Mouse (Mus musculus) kidney, adult 2 months (tissue): ENCODE data around the gene Gskip.

Experiments
- CTCF ChIP-seq: fragments of 200-500 bp; conservative IDR thresholded peaks from 2 replicates; pipeline ENCODE4 v1.5.1; 2011; ENCODE audit warnings: low read depth, mild to moderate bottlenecking, control low read depth, low read length, moderate library complexity, mixed read lengths; ENCODE audit not compliant: insufficient read depth, insufficient read length
- POLR2A ChIP-seq: fragments of 200-500 bp; IDR thresholded peaks from one replicate; pipeline ENCODE4 v1.6.1; 2011; ENCODE audit warnings: low read depth, low read length, control low read depth

DNA sequence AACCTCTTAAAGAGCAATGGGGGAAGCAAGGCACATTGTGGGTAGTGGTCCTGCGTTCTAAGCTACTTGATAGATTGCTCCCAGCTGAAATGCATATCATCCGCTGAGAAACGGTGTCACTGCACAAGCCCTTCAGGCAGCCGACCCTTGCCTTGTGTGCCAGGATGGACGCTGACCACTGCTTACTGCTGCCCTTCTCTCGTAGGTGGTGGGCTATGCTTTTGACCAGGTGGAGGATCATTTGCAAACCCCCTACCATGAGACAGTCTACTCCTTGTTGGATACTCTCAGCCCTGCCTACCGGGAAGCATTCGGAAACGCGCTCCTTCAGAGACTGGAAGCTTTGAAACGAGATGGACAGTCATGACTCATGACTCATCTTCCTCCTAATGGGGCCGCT, 15.8 kb downstream of the Gskip start:
- TF ChIP-seq CTCF, result no peak
- no peak for TF ChIP-seq POLR2A
